In genomic region chr7:143034519-143035450, GRCm38 (mm10) we compare ENCODE assay signal across 21 mouse cellular contexts. TPM values are rescaled to one million over a fixed set of nuclear protein-coding genes. Genes with fewer than 3 reads are reported as not detected.
DNase-seq lines count a peak whose midpoint lies in the region; ATAC-seq and TF ChIP-seq lines count a peak whose summit lies in the region.
"Had no signal": no experiment of that assay in that cellular context is flagged by ENCODE, and none has a peak within 500 bp of the region (broad histone marks: within the 10 kb centered on the region; RNA-seq: fewer than 3 reads in every experiment).

No protein-coding gene starts in this region.

- H3K27me3 ChIP-seq in midbrain, embryonic 11.5 days (ENCODE audit: control insufficient read depth, insufficient read depth, low read length): no peaks in the 10 kb centered on the region
- no peaks in the 10 kb centered on the region for H3K27me3 ChIP-seq in midbrain, postnatal 0 days (ENCODE audit: insufficient read depth, low read length)
- H3K27me3 ChIP-seq: CH12.LX; embryonic facial prominence, embryonic 13.5 days; forebrain, embryonic 13.5 days; hindbrain, embryonic 15.5 days had no signal

- H3K36me3 ChIP-seq in midbrain, embryonic 11.5 days (ENCODE audit: control insufficient read depth, insufficient read depth, low read length): no peaks in the 10 kb centered on the region
- H3K36me3 ChIP-seq in midbrain, postnatal 0 days (ENCODE audit: insufficient read depth, low read length): peaks cover 34% of the 10 kb centered on the region

- H3K9ac ChIP-seq in midbrain, embryonic 11.5 days (ENCODE audit: low read length): no peak overlapping the region
- H3K9ac ChIP-seq in midbrain, postnatal 0 days (replicated peaks; ENCODE audit: low read length, poor library complexity, severe bottlenecking): no peak overlapping the region
- H3K9ac ChIP-seq: embryonic facial prominence, embryonic 13.5 days; forebrain, embryonic 13.5 days; forebrain, postnatal 0 days; hindbrain, embryonic 15.5 days had no signal

- no peak overlapping the region for H3K4me2 ChIP-seq in midbrain, embryonic 11.5 days
- no peak overlapping the region for H3K4me2 ChIP-seq in midbrain, postnatal 0 days (ENCODE audit: low read depth, low read length, poor library complexity, severe bottlenecking)
- H3K4me2 ChIP-seq: embryonic facial prominence, embryonic 13.5 days; forebrain, embryonic 13.5 days; hindbrain, embryonic 15.5 days had no signal

- no peak for ATAC-seq in midbrain, embryonic 11.5 days (ENCODE audit: low FRiP score)
- no peak for ATAC-seq in midbrain, postnatal 0 days (ENCODE audit: low FRiP score)
- ATAC-seq: forebrain, embryonic 13.5 days; forebrain, postnatal 0 days; intestine, postnatal 0 days had no signal

- intact Hi-C loops in gastrocnemius, adult 2 months (cut with DNase I): no loop called here
- intact Hi-C loops in heart, postnatal 25 days (cut with DNase I): no loop called here

- no peak overlapping the region for H3K4me3 ChIP-seq in gastrocnemius, adult 2 months
- no peak overlapping the region for H3K4me3 ChIP-seq in midbrain, embryonic 11.5 days (ENCODE audit: low read depth, low read length)
- H3K4me3 ChIP-seq in midbrain, postnatal 0 days (ENCODE audit: low read depth, low read length): no peak overlapping the region
- H3K4me3 ChIP-seq: embryonic facial prominence, embryonic 13.5 days; forebrain, embryonic 13.5 days; hindbrain, embryonic 15.5 days had no signal

- no peaks in the 10 kb centered on the region for H3K4me1 ChIP-seq in midbrain, embryonic 11.5 days (ENCODE audit: control insufficient read depth, insufficient read depth, low read length)
- H3K4me1 ChIP-seq in midbrain, postnatal 0 days (ENCODE audit: insufficient read depth, low read length): no peaks in the 10 kb centered on the region
- H3K4me1 ChIP-seq: embryonic facial prominence, embryonic 13.5 days; forebrain, embryonic 13.5 days; hindbrain, embryonic 15.5 days had no signal

- TF ChIP-seq CTCF in gastrocnemius, adult 2 months (IDR thresholded peaks at IDR 0.05): no peak
- TF ChIP-seq CTCF in midbrain, postnatal 0 days (IDR thresholded peaks at IDR 0.05): no peak

- no peaks in the 10 kb centered on the region for H3K9me3 ChIP-seq in midbrain, embryonic 11.5 days (ENCODE audit: control insufficient read depth, low read length)
- H3K9me3 ChIP-seq in midbrain, postnatal 0 days (ENCODE audit: low read length): no peaks in the 10 kb centered on the region
- H3K9me3 ChIP-seq: embryonic facial prominence, embryonic 13.5 days; forebrain, embryonic 13.5 days; hindbrain, embryonic 15.5 days had no signal

- H3K27ac ChIP-seq in gastrocnemius, adult 2 months: peak overlapping the region; percentile 58
- H3K27ac ChIP-seq in midbrain, embryonic 11.5 days (ENCODE audit: low read depth, low read length): no peak overlapping the region
- no peak overlapping the region for H3K27ac ChIP-seq in midbrain, postnatal 0 days (ENCODE audit: low read depth, low read length)
- H3K27ac ChIP-seq: embryonic facial prominence, embryonic 13.5 days; forebrain, embryonic 13.5 days; hindbrain, embryonic 15.5 days had no signal

- no peak for DNase-seq in gastrocnemius, adult 2 months
- no peak for DNase-seq in gastrocnemius, postnatal 4 days (ENCODE audit: low spot score in 2 of 2)
- peak; percentile 59 to 68 for DNase-seq in heart, adult 9 months (ENCODE audit: low spot score in 2 of 2)
- DNase-seq in heart, postnatal 25 days (ENCODE audit: low spot score): no peak
- DNase-seq in midbrain, embryonic 11.5 days (ENCODE audit: low spot score, missing footprints): peak; percentile 10
- DNase-seq in midbrain, postnatal 0 days (ENCODE audit: low spot score): no peak
- no peak for DNase-seq in spleen, postnatal 4 days (ENCODE audit: low spot score in 2 of 2)
- DNase-seq: adrenal gland, adult 8-10 months; cerebellum, adult 11-12 months; cerebellum, adult 9-10 months; cerebellum, postnatal 25 days; forebrain, postnatal 0 days; gastrocnemius, postnatal 25 days; kidney, adult 9 months had no signal

- WGBS in midbrain, embryonic 11.5 days: 88% methylated on average over 8 of the region's 8 CpGs
- 92% methylated on average over 8 of the region's 8 CpGs for WGBS in midbrain, postnatal 0 days

RNA-seq across cellular contexts. Expression of gene Cd81, which starts 17.8 kb away (rescaled TPM):
- 100 to 1,000 TPM; 100 to 129 TPM for total RNA-seq in gastrocnemius, adult 2 months (2021)
- total RNA-seq in gastrocnemius, postnatal 4 days (2021): 100 to 1,000 TPM; 347 to 375 TPM
- 100 to 1,000 TPM; 424 to 455 TPM for total RNA-seq in heart, postnatal 25 days (2021)
- 256 and 276 TPM in 2 replicates for polyA plus RNA-seq in midbrain, embryonic 11.5 days (2014; fragmentation: Nextera tagmentation; extraction: Ambion mirVana)
- 454 and 542 TPM in 2 replicates for total RNA-seq in midbrain, postnatal 0 days (2014; rRNA removed)
- 511 and 569 TPM in 2 replicates for polyA plus RNA-seq in midbrain, postnatal 0 days (2015; fragmentation: Nextera tagmentation; extraction: Ambion mirVana)

RNA-seq across cellular contexts. Expression of gene Tspan32, which starts 29.9 kb away (rescaled TPM):
- total RNA-seq in gastrocnemius, adult 2 months (2021): under 1 TPM; 0.23 to 0.39 TPM
- total RNA-seq in gastrocnemius, postnatal 4 days (2021): under 1 TPM; 0.88 to 0.96 TPM
- 1 to 10 TPM in 1 of 2 experiments, under 1 TPM in 1; 0.34 to 1.5 TPM for total RNA-seq in heart, postnatal 25 days (2021)
- polyA plus RNA-seq in midbrain, embryonic 11.5 days (2014; fragmentation: Nextera tagmentation; extraction: Ambion mirVana): 5.0 and 6.2 TPM in 2 replicates
- 0.19 and 0.38 TPM in 2 replicates for total RNA-seq in midbrain, postnatal 0 days (2014; rRNA removed)
- 0.37 and 0.38 TPM in 2 replicates for polyA plus RNA-seq in midbrain, postnatal 0 days (2015; fragmentation: Nextera tagmentation; extraction: Ambion mirVana)

RNA-seq across cellular contexts. Expression of gene Tssc4, which starts 34.3 kb away (rescaled TPM):
- 1 to 10 TPM; 6.6 to 8.2 TPM for total RNA-seq in gastrocnemius, adult 2 months (2021)
- 10 to 100 TPM; 24.5 to 26.8 TPM for total RNA-seq in gastrocnemius, postnatal 4 days (2021)
- total RNA-seq in heart, postnatal 25 days (2021): 10 to 100 TPM; 13.8 to 19.6 TPM
- 61.1 and 63.8 TPM in 2 replicates for polyA plus RNA-seq in midbrain, embryonic 11.5 days (2014; fragmentation: Nextera tagmentation; extraction: Ambion mirVana)
- 71.3 and 92.4 TPM in 2 replicates for total RNA-seq in midbrain, postnatal 0 days (2014; rRNA removed)
- 101 and 103 TPM in 2 replicates for polyA plus RNA-seq in midbrain, postnatal 0 days (2015; fragmentation: Nextera tagmentation; extraction: Ambion mirVana)

RNA-seq across cellular contexts. Expression of gene Trpm5, which starts 59.7 kb away (rescaled TPM):
- not detected for total RNA-seq in gastrocnemius, adult 2 months (2021)
- total RNA-seq in gastrocnemius, postnatal 4 days (2021): 10 to 100 TPM in 1 of 2 experiments, 1 to 10 TPM in 1; 10.0 to 10.3 TPM
- not detected for total RNA-seq in heart, postnatal 25 days (2021)
- polyA plus RNA-seq in midbrain, embryonic 11.5 days (2014; fragmentation: Nextera tagmentation; extraction: Ambion mirVana): 0.57 and 0.70 TPM in 2 replicates
- total RNA-seq in midbrain, postnatal 0 days (2014; rRNA removed): 1.3 and 1.7 TPM in 2 replicates
- 0.94 and 1.6 TPM in 2 replicates for polyA plus RNA-seq in midbrain, postnatal 0 days (2015; fragmentation: Nextera tagmentation; extraction: Ambion mirVana)
- total RNA-seq: gastrocnemius, adult 18-20 months had no signal
- polyA plus RNA-seq: cortical plate, adult 2 months had no signal

Comparison
In these comparisons a context has a peak if more than half of its experiments do, and no peak if none do; other contexts are left out.
1. DNase-seq: peak in heart, adult 9 months (2 of 2) and midbrain, embryonic 11.5 days (single experiment); none in gastrocnemius, adult 2 months (single experiment), gastrocnemius, postnatal 4 days (0 of 2), heart, postnatal 25 days (single experiment), midbrain, postnatal 0 days (single experiment) and spleen, postnatal 4 days (0 of 2).